Mouse (Mus musculus): Measurements from ENCODE around the gene Galnt13. TPM values are rescaled to one million over a fixed set of nuclear protein-coding genes. Genes with fewer than 3 reads are reported as not detected.

Gene Galnt13
- polyA plus RNA-seq, 1 experiment from 2014 or later: 0.72 TPM

DNA sequence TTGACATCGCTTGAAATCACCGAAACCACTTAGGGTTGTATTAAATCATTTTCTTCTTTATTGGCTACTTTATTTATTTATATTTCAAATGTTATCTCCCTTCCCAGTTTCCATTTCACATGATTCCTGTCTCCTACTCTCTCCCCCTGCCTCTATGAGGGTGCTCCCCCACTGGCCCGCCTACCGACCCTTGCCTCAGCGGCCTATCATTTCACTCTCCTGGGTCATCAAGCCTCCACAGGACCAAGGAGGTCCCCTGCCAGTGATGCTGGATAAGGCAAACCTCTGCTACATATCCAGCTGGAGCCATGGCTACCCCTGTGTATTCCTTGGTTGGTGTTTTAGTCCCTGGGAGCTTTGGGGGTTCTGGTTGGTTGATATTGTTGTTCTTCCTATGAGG, 667.4 kb downstream of the Galnt13 start:
- DNase-seq (ENCODE audit: low spot score) (no peak), ATAC-seq (replicated peaks; ENCODE audit: low FRiP score, low TSS enrichment, low read depth) (no peak)
- Histone ChIP-seq H3K9me3 (ENCODE audit: control insufficient read depth, low read length) (no peaks in the 10 kb centered on the region), H3K36me3 (ENCODE audit: control insufficient read depth, insufficient read depth, low read length) (no peaks in the 10 kb centered on the region), H3K9ac (ENCODE audit: low read length) (no peak overlapping the region), H3K27ac (ENCODE audit: low read depth) (no peak overlapping the region), H3K4me3 (ENCODE audit: low read depth, low read length) (no peak overlapping the region), H3K4me2 (ENCODE audit: low read length) (no peak overlapping the region), H3K27me3 (replicated peaks; ENCODE audit: control insufficient read depth, insufficient read depth, low read length) (no peaks in the 10 kb centered on the region), H3K4me1 (replicated peaks; ENCODE audit: control insufficient read depth, insufficient read depth, low read length) (no peaks in the 10 kb centered on the region)
- WGBS: 95% methylated on average over 5 of the region's 5 CpGs

DNA sequence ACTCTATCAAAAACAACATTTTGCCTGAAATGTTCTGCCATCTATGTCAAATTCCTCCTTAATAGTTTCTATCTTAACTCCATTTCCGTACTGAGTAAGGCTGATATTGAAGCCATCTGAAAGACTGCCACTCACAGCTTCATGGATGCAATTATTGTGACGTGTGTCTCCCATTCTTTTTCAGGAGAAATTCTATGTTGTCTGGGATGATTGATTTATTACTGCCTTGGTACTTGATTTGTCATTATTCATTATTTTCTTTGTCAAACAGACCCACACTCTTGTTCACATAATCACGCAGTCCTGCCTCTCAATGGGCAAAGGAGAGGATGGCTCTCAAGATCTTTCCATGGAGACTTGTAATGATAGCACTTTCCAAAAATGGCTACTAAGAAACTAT, 671.7 kb downstream of the Galnt13 start:
- Histone ChIP-seq H3K4me2 (ENCODE audit: low read length) (no peak overlapping the region), H3K27ac (ENCODE audit: low read depth) (no peak overlapping the region), H3K36me3 (ENCODE audit: control insufficient read depth, insufficient read depth, low read length) (no peaks in the 10 kb centered on the region), H3K9me3 (ENCODE audit: control insufficient read depth, low read length) (no peaks in the 10 kb centered on the region), H3K9ac (ENCODE audit: low read length) (no peak overlapping the region), H3K27me3 (replicated peaks; ENCODE audit: control insufficient read depth, insufficient read depth, low read length) (no peaks in the 10 kb centered on the region), H3K4me1 (replicated peaks; ENCODE audit: control insufficient read depth, insufficient read depth, low read length) (no peaks in the 10 kb centered on the region), H3K4me3 (ENCODE audit: low read depth, low read length) (no peak overlapping the region)
- no peak for DNase-seq (ENCODE audit: low spot score)
- WGBS: 79% methylated on average over 3 of the region's 3 CpGs
- ATAC-seq (replicated peaks; ENCODE audit: low FRiP score, low TSS enrichment, low read depth): no peak

DNA sequence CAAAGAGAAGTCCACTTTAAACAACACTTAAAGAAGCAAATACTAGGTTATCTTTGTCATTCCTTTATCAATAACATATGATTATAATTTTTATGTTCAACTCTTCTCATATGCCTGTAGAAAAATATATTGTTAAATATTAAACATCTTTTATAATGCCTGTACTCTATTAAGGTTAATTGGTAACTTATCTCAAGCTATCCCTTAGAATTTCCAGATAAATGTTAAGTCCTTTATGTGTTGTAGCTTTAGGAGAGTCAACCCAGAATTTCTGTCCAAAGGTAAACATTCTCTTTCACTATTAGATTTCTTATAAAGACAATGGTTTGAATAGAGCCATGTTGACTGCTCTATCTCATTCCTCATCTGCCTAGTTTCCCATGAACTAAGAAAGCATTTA, 717.0 kb downstream of the Galnt13 start:
- Histone ChIP-seq H3K27me3 (replicated peaks; ENCODE audit: control insufficient read depth, insufficient read depth, low read length) (no peaks in the 10 kb centered on the region), H3K4me3 (ENCODE audit: low read depth, low read length) (no peak overlapping the region), H3K9me3 (ENCODE audit: control insufficient read depth, low read length) (no peaks in the 10 kb centered on the region), H3K9ac (ENCODE audit: low read length) (no peak overlapping the region), H3K27ac (ENCODE audit: low read depth) (no peak overlapping the region), H3K4me1 (replicated peaks; ENCODE audit: control insufficient read depth, insufficient read depth, low read length) (no peaks in the 10 kb centered on the region), H3K36me3 (ENCODE audit: control insufficient read depth, insufficient read depth, low read length) (no peaks in the 10 kb centered on the region), H3K4me2 (ENCODE audit: low read length) (no peak overlapping the region)
- ATAC-seq (replicated peaks; ENCODE audit: low FRiP score, low TSS enrichment, low read depth): no peak
- DNase-seq (ENCODE audit: low spot score): no peak

DNA sequence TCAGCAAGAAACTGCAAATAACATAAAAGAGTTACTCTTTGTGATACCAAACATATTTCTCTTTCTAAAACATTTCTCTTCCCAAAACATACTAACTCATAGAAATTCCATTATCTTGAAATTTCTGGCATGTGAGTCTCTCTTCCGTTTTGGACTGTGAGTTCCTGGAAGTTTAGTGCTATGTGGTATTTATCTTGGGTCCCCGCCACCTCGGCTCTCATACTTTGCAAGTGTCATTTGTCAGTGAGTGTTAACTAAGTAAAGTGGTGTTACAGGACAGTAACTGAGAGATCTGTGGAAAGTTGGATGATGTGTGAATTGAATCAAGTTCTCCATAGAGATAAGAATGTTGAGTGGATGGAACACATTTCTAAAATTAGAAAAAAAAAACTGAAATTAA, 728.7 kb downstream of the Galnt13 start:
- Histone ChIP-seq H3K4me2 (ENCODE audit: low read length) (no peak overlapping the region), H3K4me1 (replicated peaks; ENCODE audit: control insufficient read depth, insufficient read depth, low read length) (no peaks in the 10 kb centered on the region), H3K27ac (ENCODE audit: low read depth) (no peak overlapping the region), H3K36me3 (ENCODE audit: control insufficient read depth, insufficient read depth, low read length) (no peaks in the 10 kb centered on the region), H3K27me3 (replicated peaks; ENCODE audit: control insufficient read depth, insufficient read depth, low read length) (no peaks in the 10 kb centered on the region), H3K9me3 (ENCODE audit: control insufficient read depth, low read length) (no peaks in the 10 kb centered on the region), H3K9ac (ENCODE audit: low read length) (no peak overlapping the region), H3K4me3 (ENCODE audit: low read depth, low read length) (no peak overlapping the region)
- ATAC-seq (replicated peaks; ENCODE audit: low FRiP score, low TSS enrichment, low read depth) (no peak), DNase-seq (ENCODE audit: low spot score) (no peak)
- WGBS: 54% methylated on average over 3 of the region's 3 CpGs

Measured in intestine, embryonic 14.5 days (tissue).